Mouse (Mus musculus): ENCODE results near the gene Crnkl1.
A peak's percentile ranks its signal among the peaks of the same experiment; 100 is the strongest.

Gene Crnkl1

DNA sequence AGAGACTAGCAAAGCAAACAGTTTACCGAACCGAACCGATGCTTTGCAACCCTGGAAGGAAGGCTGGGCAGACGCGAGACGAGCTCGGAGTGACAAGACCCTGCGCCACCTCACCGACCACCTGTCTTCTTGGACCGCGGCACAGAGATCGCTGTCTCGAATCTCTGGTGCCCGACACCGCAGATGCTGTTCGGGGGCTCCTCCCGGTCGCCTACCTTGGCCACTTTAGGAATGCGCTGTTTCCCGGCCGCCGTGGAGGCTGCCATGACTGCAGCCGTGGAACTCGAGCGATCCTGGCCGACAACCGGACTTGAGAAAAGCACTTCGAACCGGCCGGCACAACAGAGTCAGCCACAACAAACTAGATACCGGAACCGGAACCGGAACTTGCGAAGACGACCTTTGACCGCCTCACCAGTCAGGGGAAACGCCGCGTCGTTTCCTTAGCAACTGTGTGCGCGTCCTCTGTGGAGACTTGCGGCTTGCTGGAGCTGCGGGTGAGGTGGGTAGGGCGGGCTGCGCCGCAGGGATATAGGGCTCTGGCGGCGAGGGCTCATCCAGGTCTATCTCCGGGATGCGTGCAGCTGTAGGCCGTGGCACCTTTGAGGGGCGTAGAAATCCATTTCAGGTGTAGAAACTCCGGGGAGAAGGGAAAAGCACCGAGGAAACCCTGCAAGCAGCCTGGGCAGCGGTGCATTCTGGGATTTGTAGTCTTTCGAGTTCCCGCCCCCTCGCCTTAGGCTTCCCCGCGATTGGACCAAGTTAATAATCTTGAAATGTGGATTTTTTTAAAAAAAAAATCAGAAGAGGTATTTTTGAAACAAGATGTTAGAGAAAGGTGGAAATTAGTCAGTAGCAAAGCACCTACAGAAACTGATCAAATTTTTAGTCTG, at the start of gene Crnkl1, which contains the start of gene Cfap61:
Gene Crnkl1, minus strand, starts transcription at position 676 of the 893 bp plus-strand sequence.
Gene Cfap61, plus strand, starts transcription at position 446 of the 893 bp plus-strand sequence.
- peak; percentile 97 for DNase-seq

DNA sequence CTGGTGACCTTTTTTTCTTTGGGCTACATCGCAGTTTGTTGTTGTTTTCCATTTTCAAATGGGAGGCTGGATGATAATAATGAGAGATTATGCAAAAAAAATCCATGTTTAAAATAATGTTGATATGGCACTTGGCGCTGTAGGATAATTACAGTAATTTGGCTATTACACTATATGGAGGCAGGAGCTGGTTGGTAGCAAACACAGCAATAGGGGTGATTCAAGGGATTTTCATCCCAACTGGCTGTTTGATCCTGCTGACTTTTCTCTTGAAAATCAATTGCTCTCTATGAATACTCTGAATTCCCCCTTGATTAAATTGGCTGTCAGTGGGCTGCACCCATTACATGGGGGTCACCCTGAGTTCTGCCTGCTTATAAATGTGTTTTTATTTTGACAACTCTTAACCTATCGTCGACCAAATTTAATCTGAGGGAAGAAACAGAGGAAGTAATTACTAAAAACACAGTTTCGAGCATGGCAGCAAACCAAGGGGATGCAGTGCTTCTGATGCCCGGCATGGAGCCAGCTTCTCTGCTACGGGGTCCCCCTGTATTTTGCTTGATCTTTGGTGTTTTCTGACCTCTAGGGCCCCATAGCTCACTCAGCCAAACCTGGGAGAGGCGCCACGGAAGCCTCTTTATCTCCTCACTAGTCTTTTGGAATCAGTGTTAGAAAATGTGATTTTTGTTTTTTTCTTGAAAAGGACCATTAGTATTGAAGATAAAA, 47.7 kb upstream of the Crnkl1 start:
- no peak for DNase-seq

DNA sequence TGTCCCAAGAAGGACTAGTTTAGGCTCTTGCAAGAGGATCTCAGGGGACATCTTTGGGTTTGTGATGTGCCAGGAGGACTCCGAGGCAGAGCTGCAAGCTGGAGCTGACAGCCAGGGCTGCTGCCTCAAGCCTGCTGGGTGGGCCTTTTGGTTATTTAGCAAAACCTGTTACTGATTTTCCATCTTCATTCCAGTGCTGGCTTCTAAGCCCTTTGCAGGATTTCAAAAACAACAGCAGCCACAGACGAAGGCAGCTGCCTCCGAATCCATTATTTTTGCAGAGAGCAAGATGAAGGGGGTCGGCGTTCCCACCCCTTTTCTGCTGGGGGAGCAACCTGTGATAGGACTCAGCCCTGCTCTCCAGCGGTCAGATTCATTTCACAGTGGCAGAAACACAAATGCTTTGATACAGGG, 46.9 kb upstream of the Crnkl1 start:
- DNase-seq: no peak

DNA sequence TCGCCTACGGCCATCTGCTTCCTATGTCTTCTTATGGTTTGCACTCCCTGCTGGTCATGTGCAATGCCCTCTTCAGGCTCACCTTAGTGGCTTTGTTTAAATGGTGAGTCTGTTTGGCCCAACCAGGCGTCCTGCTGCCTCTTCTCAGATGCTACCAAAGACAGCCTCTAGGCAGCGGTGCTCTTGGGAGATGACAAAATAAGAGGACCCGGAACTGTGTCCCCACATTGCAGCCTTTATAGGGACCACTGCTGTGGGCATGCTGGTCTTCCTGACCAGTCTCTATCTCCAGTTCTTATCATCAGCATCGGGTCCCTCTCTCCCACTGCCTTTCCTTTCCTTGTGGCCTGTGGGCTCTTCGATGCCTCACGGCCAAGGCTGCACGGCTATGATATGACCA, 46.1 kb upstream of the Crnkl1 start:
- DNase-seq: no peak

DNA sequence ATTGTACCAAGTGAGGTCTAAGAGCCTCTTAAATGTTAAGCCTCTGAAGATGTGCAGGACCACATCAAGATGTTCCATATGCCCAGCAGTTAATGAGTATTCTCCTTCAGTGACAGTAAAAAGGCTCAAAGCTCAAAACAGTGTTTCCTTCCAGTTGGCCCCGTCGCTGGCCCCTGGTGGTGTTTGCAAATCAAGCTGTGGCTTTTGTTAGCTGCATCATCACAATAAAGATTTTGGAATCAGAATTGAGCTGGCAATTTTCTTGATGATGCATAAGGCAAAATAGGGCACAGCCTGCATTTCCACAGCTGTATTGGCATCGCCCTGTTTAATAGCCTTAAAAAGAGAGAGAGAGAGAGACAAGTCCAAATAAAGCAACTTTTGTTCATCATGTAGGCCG, 44.8 kb upstream of the Crnkl1 start:
- no peak for DNase-seq

DNA sequence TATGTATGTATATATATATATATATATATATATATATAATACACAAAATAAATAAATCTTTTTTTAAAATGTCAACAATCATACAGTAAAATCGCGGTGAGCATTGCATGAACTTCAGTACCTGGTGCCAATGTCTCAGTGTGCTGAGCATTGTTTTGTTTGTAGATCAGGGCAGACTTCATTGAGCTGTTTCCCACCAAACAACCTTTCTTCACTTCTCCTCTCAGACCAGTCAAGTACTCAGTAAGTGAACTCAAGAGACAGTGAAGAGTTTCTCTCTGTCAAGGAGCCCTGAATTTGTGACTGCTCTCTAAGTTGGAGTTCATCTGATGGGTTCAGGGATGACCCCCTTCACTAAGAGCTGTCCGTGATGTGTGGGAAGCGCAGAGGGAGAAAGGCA, 37.8 kb upstream of the Crnkl1 start:
- no peak for DNase-seq

DNA sequence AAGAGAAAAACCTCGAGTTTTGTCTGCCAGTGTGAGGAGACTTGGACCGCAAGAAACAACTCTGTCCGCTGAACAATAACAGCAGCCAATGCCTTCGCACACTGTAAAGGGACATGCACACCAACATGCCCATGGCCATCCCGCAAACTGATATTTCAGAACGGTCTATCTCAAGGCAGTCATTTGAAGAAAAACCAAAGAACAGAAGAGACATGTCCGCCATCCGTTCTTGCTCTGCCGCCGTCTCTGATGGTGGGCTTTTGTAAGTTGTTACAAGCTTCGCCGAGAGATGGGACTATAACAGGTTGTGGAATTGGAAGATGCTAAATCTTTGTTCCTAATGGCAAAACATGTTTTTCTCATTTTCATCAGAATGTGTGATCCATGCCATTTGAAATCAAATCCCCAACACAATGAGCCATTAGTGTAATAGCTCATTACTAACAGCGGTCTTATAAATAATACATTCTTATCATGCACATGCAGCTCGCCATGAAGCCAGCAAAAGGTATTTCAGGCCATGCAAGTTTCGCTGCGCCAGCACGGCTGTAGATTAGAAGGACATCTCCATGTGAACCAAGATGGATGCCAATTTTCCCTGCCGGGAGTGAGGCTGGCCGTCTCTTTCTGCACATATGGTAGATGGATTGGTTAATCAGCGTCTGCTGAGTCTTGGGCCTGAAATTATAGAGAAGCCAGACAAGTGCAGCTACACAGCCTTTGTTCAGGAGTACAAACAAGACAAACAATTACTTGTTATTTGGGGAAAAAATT, 36.6 kb upstream of the Crnkl1 start:
- DNase-seq: no peak

DNA sequence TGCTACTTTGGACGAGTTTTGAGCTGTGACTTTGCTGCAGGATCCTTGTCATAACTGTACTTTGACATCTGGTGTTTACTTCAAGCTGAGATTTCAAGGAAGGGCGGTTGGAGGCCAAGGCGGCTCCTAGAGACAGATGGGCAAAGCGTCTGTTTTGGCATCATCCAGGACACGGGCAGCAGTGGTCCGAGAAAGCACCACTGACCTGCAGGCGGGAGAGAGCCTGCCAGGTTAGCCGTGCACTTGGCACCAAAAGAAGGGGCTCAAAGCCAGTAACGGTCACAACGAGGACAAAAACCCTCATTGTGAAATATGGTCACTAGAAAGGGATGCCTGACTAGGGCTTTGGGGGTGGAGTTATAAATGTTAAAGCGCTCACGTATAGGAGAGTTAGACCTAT, 35.9 kb upstream of the Crnkl1 start:
- no peak for DNase-seq

DNA sequence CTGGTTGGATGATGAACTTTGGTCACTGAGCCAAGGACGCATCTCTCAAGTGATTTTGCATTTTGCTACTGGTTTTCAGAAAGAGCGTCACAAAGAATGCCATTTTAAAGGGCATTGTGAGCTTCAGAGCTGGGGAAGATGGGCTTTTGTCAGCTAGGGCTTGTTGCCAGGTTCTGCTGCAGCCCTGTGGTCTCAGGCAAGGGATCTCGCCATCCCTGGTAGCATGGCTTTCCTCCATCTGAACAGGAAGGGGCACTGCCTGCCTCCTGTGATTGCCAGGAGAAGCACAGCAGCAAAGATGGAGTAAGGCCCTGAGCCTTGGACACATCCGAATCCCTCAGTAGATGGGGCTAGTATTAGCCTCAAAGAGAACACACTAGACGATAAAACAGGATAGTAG, 27.0 kb upstream of the Crnkl1 start:
- no peak for DNase-seq

DNA sequence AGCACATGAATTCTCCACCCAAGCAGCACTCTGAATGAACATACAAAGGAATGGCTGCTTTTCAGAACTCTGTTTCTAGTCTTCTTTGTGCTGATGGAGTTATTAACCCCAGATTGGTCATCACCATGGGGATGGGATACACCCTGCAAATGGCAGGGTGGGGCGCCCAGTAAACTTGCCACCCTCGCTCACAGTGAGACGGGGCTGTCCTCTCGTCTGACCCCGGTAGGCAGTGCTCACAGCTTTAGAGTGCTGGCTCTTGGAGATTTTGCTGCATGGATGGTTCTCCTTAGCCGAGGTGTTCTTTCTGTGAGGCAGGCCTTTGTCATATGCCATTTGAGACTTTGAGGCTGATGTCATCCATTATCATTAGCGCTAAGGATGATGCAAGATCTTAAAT, 23.7 kb upstream of the Crnkl1 start:
- DNase-seq: no peak

DNA sequence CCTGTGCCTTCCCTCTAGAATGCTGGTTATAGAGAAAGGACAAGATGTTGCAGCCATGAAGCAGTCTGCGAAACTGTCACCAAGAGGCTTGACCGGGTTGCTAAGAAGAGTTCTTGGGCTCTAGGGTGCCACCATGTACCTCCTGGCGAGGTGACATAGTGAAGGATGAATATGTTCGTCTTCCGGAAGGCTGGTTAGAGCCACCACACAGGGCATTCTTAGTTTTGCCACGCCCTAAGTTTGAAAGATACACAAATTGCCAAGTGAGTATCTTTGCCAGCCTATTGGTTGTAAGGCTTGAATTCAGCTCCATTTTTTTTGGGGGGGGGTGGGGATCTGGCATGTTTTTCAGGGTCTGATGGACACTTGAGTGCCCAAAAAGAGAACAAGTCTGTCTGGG, 23.3 kb upstream of the Crnkl1 start:
- DNase-seq: no peak

DNA sequence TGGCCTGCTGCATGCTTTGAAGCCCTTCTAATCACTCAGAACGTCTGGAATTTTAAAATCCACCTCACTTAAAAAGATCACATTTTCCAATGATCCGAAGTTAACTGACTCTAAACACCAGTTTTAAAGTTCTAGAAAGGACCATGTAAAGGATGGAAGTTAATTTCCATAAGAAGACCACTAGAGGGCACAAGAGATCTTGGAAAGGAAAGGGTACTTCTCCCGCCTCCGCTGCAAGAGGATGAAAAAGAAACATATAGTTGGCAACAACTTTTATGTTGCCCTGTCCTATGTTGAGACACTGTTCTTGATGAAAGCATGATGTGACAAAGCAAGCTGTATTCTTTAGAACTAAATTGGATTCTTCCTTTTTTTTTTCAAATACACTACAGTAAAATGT, 22.6 kb upstream of the Crnkl1 start:
- DNase-seq: no peak

DNA sequence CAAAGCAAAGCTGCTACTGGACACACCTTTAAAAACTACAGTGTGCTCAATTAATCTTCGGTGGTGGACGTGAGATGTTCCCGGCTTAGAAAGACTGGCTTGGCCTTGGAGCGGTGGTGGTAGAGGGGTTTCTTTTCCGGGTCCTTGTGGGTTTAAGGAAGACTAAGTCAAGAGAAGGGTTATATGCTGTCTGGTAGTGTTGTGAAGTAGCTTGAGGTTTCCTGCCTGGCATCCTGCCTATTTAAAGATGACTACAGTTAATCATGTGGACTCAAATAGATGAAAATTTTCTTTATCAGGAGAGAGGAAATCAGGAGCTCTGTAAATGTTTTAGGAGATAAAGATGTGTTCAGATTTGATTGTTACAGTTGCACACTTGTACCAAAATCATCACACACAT, 21.5 kb upstream of the Crnkl1 start:
- DNase-seq: no peak

DNA sequence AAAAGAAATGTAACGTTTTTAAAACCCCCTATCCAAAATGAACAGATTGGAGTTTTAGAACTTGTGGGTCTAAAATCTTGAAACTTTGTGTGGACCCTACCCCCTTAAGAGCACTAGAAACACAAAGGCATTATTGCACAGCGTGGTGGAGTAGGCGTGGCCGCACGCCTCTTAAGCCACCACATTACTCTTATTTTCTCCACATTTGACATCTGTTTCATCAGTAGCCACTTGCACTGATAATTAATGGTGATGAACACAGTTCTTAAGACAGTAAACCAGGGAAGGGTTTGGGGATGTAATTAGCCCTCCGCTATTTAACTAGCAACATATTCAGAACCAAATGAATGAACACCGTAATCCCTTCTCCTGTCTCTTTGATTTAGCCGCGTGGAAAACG, 21.0 kb upstream of the Crnkl1 start:
- DNase-seq: no peak

DNA sequence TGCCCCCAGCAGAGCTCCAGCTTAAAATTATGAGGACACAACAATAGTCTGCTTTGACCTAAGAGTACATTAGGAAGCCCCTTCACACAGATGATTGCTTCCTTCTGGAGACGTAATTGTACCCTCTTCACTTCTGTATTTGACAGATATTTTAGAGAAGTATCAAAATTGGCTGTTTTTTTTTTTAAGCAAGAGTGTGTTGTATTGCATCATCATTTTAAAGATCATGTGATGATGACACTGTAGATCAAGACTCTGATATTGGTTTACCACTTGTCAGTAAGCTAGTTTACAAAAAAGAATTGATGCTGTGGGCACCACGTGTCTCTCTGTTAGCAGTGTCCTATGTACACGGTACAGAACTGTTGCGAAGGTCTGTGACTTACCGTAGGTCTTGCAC, 17.9 kb upstream of the Crnkl1 start:
- no peak for DNase-seq

DNA sequence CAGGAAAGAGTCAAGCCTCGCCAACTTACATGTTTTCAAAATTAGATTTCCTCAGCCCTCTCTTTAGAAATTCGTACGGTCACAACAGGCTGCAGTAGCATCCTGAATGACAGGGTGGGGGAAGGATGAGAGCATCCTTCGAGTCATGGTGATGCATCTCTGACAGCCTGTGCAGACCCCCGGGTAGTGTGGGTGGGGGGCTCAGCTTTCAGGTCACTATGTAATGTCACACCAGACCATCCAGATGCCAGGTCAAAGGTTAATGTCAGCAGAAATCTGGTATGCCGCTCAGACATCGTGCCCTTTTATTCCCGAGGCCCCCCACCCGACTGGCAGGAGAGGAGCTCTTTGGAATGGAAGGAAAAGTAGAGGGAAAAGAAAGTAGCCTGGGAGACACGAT, 15.4 kb upstream of the Crnkl1 start:
- no peak for DNase-seq

DNA sequence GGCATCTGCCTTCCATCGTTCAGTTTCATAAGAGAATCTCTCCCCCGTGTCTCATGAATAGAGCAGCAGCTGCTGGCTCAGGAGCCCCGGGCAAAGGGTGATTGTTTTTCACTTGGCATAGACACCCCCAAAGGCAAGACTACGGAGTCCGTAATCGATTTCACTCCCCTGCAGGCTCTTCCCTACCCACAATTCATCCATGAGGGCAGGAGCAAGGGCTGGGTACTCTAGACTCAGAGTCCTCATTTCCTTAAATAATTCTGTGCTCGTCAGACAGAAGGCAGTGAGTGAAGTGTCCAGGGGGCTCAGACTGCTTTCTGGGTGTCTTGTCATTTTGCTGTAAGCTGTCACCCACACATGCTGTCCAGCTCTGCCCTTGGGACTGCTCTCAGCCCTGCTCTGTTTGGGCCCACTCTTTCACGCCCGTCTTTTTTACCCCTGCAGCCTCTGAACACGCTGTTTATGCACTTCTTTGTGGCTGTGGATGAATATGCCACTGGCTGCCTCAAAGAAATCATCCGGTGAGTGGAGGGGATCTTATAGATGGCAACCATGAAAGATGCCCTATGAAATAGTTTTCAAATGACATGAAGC, 14.8 kb upstream of the Crnkl1 start:
- no peak for DNase-seq

DNA sequence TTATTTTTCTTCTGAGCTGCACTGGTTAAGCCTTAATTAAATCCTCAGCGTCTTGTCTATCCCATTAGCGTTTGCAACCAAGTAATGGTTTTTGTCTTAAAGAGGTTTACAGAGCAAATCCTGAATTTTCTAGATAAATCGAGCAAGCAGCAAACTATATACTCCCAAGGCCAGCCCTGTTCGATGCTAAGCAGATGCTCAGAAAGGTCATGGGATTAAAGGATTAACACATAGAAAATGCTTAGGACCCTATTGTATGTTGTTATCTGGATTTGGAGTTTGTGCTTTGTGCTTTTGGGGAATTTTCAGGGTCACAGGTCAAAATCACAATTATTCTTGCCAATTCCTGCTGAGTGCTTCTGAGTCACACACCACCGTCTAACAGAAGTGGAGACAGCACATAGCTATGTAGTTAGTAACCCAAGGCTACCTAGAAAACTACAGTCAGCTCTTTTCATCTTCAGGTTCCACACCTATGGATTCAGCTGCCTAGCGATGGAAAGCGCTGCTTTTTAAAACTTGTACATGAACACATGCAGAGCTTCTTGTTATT, 13.7 kb upstream of the Crnkl1 start:
- no peak for DNase-seq

DNA sequence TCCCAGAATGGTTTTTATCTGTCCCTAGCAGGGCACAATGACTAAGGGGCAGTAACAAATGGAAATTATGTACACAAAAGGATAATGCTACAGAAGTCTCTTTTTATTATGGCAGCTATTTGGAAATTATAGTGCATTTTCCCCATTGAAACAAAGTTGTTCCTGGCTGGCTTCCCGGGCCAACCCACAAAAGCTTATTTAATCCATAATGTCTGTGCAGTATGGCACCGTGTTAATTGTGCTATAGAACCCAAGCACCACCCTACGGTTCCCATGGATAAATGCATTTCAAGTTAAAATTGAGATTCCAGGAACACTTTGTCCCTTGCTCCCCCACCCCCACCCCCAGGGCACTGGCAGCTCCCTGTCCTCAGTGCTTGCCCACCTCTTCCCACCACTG, 9.5 kb upstream of the Crnkl1 start:
- peak; percentile 21 for DNase-seq

DNA sequence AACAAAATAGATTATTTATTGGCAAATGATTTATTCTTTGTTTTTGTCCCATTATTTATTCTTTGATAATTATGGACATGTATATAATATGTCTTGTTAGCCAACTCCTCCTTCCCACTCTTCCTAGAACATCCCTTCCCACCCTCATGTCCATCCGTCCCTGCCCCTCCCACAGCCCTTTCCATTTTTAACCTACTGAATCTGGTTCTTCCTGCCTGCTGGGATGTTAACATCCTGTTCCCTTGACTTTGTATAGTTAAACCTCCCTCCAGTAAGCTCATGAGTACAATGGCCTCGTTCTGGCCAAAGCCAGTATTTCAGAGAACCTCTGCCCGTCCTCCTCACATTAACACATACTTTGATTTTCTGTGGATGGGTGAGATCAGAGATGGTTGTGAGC, 6.6 kb upstream of the Crnkl1 start:
- DNase-seq: no peak

DNA sequence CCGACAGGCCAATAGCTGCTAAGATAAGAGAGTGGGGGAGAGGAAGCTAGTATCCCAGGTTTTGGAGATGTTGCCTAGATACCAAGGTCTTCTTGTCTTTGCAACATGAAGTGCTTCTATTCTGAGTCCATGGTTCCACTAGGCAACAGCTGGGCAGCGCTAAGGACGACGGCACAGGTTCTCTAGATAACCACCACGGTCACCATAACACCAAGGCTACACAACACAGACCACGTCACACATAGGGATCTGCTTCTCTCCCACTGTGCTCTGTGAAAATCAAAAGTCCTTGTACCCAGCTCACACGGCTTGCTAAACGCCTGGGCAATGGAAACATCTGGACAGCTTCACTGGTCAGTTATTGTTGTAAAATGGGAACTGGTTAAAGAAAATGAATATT, 2.2 kb upstream of the Crnkl1 start:
- DNase-seq: no peak

DNA sequence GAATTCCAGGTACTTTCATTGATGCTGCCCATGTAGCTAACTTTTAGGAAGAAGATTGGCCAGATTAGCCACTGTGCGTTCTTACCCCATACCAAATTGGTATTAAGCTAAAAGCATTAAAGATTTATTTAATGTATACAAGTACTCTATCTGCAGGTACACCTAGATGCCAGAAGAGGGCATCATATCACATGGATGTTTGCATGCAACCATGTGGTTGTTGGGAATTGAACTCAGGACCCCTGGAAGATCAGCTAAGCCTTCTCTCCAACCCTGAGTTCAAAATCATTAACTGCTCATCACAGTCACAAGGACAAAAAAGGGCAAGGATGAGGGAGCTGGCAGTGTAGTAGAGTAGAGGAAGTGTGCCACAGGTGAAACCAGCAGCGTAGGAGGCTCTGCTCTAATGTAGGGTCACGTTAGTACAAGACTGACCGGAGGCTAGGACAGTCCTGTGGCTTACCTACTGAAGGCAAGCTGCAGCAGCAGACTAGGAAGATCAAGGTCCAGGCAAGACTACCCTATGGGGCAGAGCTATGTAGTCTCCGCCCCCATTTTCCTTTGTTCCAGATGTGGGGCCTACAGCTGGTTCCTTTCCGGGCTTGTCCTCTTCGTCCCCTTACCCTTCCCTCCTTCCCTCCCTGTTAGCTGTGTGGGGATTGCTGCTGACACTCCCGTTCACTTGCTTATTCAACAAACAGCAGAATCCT, 13.7 kb downstream of the Crnkl1 start:
- DNase-seq: no peak
